Mouse (Mus musculus): Measurements from ENCODE around the gene Rnf215. TPM values are rescaled to one million over a fixed set of nuclear protein-coding genes. Genes with fewer than 3 reads are reported as not detected.

The Rnf215 gene
- polyA plus RNA-seq (2012; ENCODE audit: insufficient read depth, low replicate concordance): 9.1 and 9.7 TPM in 2 replicates

GRCm38 (mm10) chr11:4134986-4135935 lies at the start of gene Rnf215:
Gene Rnf215 (plus strand): TSS chr11:4135202.
- H3K27me3 ChIP-seq (replicated peaks): peaks cover 9% of the 10 kb centered on the region
- H3K36me3 ChIP-seq (replicated peaks; ENCODE audit: low read length): peaks cover 40% of the 10 kb centered on the region
- peak within 1 kb of the TSS; percentile 99 for H3K4me3 ChIP-seq (replicated peaks)
- H3K4me1 ChIP-seq: peaks cover 38% of the 10 kb centered on the region
- TF ChIP-seq GATA1 (IDR thresholded peaks at IDR 0.05; ENCODE audit: borderline replicate concordance, low read length) (no peak), FLI1 (IDR thresholded peaks at IDR 0.05; ENCODE audit: low read length) (no peak)
- peaks cover 9% of the 10 kb centered on the region for H3K9me3 ChIP-seq

DNA sequence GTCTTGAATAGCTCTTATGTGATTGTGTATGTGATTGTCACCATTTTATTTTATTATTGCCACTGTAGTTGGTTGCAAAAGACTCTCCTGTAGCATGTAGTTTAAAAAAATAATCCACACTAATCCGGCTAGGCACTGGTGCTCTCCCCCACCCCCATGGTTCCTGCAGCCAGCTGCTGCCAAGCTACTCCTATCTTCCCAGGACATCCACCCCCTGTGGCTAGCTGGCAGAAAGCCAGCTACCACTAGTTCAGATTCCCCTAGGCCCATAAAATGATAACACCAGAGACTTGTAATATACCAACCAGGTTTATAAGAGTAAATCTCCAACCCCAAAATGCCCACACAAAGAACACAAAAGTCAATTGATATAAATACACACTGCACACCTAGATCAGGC lies 48.8 kb upstream of the Rnf215 start:
- H3K4me1 ChIP-seq: peaks cover 12% of the 10 kb centered on the region
- H3K4me3 ChIP-seq (replicated peaks): no peak overlapping the region
- H3K27me3 ChIP-seq (replicated peaks): peaks cover 21% of the 10 kb centered on the region
- peaks cover 8% of the 10 kb centered on the region for H3K36me3 ChIP-seq (replicated peaks; ENCODE audit: low read length)
- H3K9me3 ChIP-seq: peaks cover 75% of the 10 kb centered on the region
- TF ChIP-seq GATA1 (IDR thresholded peaks at IDR 0.05; ENCODE audit: borderline replicate concordance, low read length) (no peak), FLI1 (IDR thresholded peaks at IDR 0.05; ENCODE audit: low read length) (no peak)

DNA sequence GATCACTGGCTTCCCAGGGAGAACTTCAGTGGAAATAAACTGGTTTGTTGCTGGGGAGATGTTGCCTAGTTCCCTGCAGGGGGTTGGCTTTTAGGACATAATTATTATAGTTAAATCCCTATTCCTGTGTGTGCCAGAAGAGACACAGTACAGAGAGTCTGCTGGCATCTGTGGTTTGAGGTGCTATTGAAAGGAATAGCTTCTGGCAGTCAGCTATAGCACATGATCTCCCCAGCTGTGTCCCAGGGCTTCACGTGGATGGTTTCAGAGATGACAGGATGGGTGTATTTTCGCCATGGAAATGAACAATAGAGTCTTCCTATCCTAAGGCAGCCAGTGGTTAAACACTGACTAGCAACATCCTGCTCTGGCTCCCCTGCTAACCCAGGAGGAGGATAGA lies 47.7 kb upstream of the Rnf215 start:
- Histone ChIP-seq H3K9me3 (peaks cover 77% of the 10 kb centered on the region), H3K36me3 (replicated peaks; ENCODE audit: low read length) (peaks cover 18% of the 10 kb centered on the region), H3K4me3 (replicated peaks) (no peak overlapping the region), H3K27me3 (replicated peaks) (peaks cover 20% of the 10 kb centered on the region), H3K4me1 (peaks cover 12% of the 10 kb centered on the region)
- no peak for TF ChIP-seq FLI1 (IDR thresholded peaks at IDR 0.05; ENCODE audit: low read length)
- TF ChIP-seq GATA1 (IDR thresholded peaks at IDR 0.05; ENCODE audit: borderline replicate concordance, low read length): no peak

- no peak for TF ChIP-seq FLI1 (IDR thresholded peaks at IDR 0.05; ENCODE audit: low read length)
- no peak for TF ChIP-seq GATA1 (IDR thresholded peaks at IDR 0.05; ENCODE audit: borderline replicate concordance, low read length)
- H3K27me3 ChIP-seq (replicated peaks): no peaks in the 10 kb centered on the region
- H3K4me1 ChIP-seq: peaks cover 49% of the 10 kb centered on the region
- H3K4me3 ChIP-seq (replicated peaks): peak overlapping the region; percentile 94
- H3K36me3 ChIP-seq (replicated peaks; ENCODE audit: low read length): peaks cover 44% of the 10 kb centered on the region
- peaks cover 32% of the 10 kb centered on the region for H3K9me3 ChIP-seq
Observed at GRCm38 (mm10) chr11:4093459-4094377, 41.3 kb upstream of the Rnf215 start.

DNA sequence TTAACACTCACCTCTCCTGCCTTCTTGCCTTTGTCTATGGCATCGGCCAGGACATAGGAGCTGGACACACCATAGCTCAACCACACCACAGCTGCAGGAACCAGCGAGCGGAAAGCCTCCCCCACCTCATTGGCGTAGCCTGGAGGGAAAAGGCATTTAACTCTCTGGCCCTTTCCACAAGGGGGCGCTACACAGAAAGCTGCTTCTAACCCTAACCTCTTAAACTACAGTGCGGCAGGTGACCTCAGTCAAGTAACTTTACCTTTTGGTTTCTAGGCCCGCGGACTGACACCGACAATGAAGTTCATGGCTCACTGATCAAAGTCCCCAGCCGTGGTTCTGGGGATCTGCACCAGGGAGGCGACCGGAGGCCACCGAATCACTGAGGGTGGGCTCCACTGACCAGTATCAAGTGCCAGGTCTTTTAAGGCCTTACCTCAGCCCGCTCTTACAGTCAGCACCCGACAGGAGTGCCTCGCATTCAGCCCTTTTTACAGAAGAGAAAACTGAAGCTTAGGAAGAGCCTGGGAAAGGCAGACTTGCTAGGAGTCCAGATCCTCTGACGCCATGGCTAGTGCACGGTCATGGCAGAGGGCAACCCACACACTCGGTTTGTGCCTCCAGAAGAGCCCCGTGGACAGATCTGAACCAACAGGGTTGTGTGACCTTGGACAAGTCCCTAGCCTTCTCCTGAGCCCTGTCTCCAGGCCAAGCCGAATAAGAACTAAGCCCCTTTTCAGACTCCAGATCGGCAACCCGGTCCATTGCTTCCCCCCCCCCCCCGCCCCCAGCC lies 40.4 kb upstream of the Rnf215 start:
- Histone ChIP-seq H3K36me3 (replicated peaks; ENCODE audit: low read length) (peaks cover 52% of the 10 kb centered on the region), H3K4me3 (replicated peaks) (peak overlapping the region; percentile 94), H3K4me1 (peaks cover 54% of the 10 kb centered on the region), H3K9me3 (peaks cover 28% of the 10 kb centered on the region), H3K27me3 (replicated peaks) (no peaks in the 10 kb centered on the region)
- TF ChIP-seq FLI1 (IDR thresholded peaks at IDR 0.05; ENCODE audit: low read length) (no peak), GATA1 (IDR thresholded peaks at IDR 0.05; ENCODE audit: borderline replicate concordance, low read length) (no peak)

DNA sequence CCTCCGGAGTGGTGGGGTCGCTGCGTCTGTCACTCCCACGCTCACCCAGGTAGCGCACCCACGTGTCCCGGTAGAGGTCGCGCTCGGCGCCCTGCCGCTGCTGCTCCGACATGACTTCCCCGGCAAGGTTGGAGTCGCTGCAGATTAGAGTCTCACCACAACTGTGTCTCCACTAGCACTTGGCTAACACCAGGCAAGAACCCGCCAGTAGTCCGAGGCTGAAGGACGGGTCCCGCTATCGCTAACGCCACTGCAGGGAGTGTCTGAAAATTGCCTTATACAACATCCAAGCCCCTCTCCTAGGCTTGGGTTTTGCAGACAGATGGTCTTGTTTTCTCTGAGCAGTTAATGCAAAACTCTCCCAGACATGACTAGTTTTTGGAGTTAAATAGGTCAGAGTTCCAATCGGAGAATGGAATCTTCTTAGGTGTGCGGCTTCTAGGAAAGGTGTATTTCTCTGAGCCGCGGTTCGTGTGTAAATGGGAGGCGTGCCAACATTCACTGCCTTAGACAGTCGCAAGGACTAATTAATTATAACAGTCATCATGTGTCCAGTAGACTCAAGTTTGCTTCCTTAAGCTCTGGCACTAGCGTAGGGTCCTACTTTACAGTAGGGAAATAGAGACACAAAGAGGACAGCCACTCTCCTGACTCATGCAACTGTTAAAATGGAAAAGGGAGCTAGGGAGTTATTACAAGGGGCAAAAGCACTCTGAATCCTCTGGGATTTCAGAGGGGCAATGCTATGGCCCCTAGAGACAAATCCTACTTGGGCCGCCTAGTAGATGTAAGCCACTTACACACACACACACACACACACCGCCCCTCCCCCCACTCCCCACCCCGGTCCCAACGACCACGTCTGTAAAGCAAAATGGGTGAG lies 39.6 kb upstream of the Rnf215 start, which contains the start of gene Mtfp1:
TSS of gene Mtfp1 (minus strand) at position 275 of the 883 bp plus-strand sequence.
- peaks cover 57% of the 10 kb centered on the region for H3K4me1 ChIP-seq
- H3K9me3 ChIP-seq: peaks cover 19% of the 10 kb centered on the region
- H3K36me3 ChIP-seq (replicated peaks; ENCODE audit: low read length): peaks cover 59% of the 10 kb centered on the region
- H3K27me3 ChIP-seq (replicated peaks): no peaks in the 10 kb centered on the region
- TF ChIP-seq FLI1 (IDR thresholded peaks at IDR 0.05; ENCODE audit: low read length) (no peak), GATA1 (IDR thresholded peaks at IDR 0.05; ENCODE audit: borderline replicate concordance, low read length) (no peak)
- H3K4me3 ChIP-seq (replicated peaks): peak within 1 kb of the TSS; percentile 94

GRCm38 (mm10) chr11:4096054-4096984 lies 38.7 kb upstream of the Rnf215 start:
- Histone ChIP-seq H3K36me3 (replicated peaks; ENCODE audit: low read length) (peaks cover 55% of the 10 kb centered on the region), H3K27me3 (replicated peaks) (no peaks in the 10 kb centered on the region), H3K9me3 (peaks cover 10% of the 10 kb centered on the region), H3K4me1 (peaks cover 57% of the 10 kb centered on the region), H3K4me3 (replicated peaks) (peak overlapping the region; percentile 94)
- TF ChIP-seq FLI1 (IDR thresholded peaks at IDR 0.05; ENCODE audit: low read length) (no peak), GATA1 (IDR thresholded peaks at IDR 0.05; ENCODE audit: borderline replicate concordance, low read length) (no peak)
